Mouse (Mus musculus) ovary, postnatal 10 days (tissue): ENCODE data around the gene S100a2.

ENCODE experiments used
- DNase-seq: peaks from one replicate; pipeline ENCODE4 v3.0.0; 2022; ENCODE audit warnings: low spot score

S100a2 gene

GRCm38 (mm10) chr3:90589947-90590346 is at the start of gene S100a2:
Gene S100a2, plus strand, starts transcription at chr3:90590247.
- DNase-seq: no peak

- DNase-seq: no peak
These were observed 49.1 kb upstream of the S100a2 start for GRCm38 (mm10) chr3:90540904-90541303.

GRCm38 (mm10) chr3:90549676-90550420 is 40.2 kb upstream of the S100a2 start:
- no peak for DNase-seq

GRCm38 (mm10) chr3:90550421-90550790 is 39.6 kb upstream of the S100a2 start:
- DNase-seq: no peak

- DNase-seq: no peak
These were observed 37.8 kb upstream of the S100a2 start for GRCm38 (mm10) chr3:90552231-90552630.

GRCm38 (mm10) chr3:90555954-90556353 is 34.1 kb upstream of the S100a2 start:
- no peak for DNase-seq

- DNase-seq: no peak
These were observed 29.9 kb upstream of the S100a2 start, which contains the start of gene S100a3 for GRCm38 (mm10) chr3:90560008-90560628. Gene S100a3, plus strand, starts transcription at chr3:90560578.

GRCm38 (mm10) chr3:90574691-90575090 is 15.4 kb upstream of the S100a2 start:
- DNase-seq: no peak

GRCm38 (mm10) chr3:90575320-90575719 is 14.7 kb upstream of the S100a2 start:
- DNase-seq: no peak

- no peak for DNase-seq
These were observed 13.6 kb upstream of the S100a2 start for GRCm38 (mm10) chr3:90576351-90577001.

GRCm38 (mm10) chr3:90579433-90579832 is 10.6 kb upstream of the S100a2 start:
- DNase-seq: no peak

GRCm38 (mm10) chr3:90581141-90581540 is 8.9 kb upstream of the S100a2 start:
- DNase-seq: no peak

- no peak for DNase-seq
These were observed 7.9 kb upstream of the S100a2 start for GRCm38 (mm10) chr3:90582156-90582555.

GRCm38 (mm10) chr3:90582556-90582955 is 7.5 kb upstream of the S100a2 start:
- no peak for DNase-seq

- no peak for DNase-seq
These were observed 6.2 kb upstream of the S100a2 start for GRCm38 (mm10) chr3:90583893-90584292.

- DNase-seq: no peak
These were observed 4.5 kb upstream of the S100a2 start for GRCm38 (mm10) chr3:90585595-90585994.

- no peak for DNase-seq
These were observed 3.9 kb upstream of the S100a2 start for GRCm38 (mm10) chr3:90586016-90586643.

- no peak for DNase-seq
These were observed 3.1 kb upstream of the S100a2 start for GRCm38 (mm10) chr3:90586906-90587305.

- DNase-seq: no peak
These were observed 2.5 kb upstream of the S100a2 start for GRCm38 (mm10) chr3:90587361-90588101.

- no peak for DNase-seq
These were observed 657 bp upstream of the S100a2 start for GRCm38 (mm10) chr3:90589390-90589789.

- DNase-seq: no peak
These were observed 4.4 kb downstream of the S100a2 start for GRCm38 (mm10) chr3:90594466-90594865.

- DNase-seq: no peak
These were observed 5.5 kb downstream of the S100a2 start for GRCm38 (mm10) chr3:90595556-90595955.
